Mouse (Mus musculus): ENCODE measurements around the gene Atl3.

GRCm38 (mm10) chr19:7585764-7586163 is 91.9 kb downstream of the Atl3 start:
- TF ChIP-seq CTCF (IDR thresholded peaks at IDR 0.05; ENCODE audit: low read depth) (no peak), EP300 (IDR thresholded peaks at IDR 0.05; ENCODE audit: low read depth) (no peak)
